Mouse (Mus musculus): ENCODE results near the gene Dph5. TPM values are rescaled to one million over a fixed set of nuclear protein-coding genes. Genes with fewer than 3 reads are reported as not detected.

Dph5 gene
- polyA plus RNA-seq, 1 experiment: 14.1 TPM

DNA sequence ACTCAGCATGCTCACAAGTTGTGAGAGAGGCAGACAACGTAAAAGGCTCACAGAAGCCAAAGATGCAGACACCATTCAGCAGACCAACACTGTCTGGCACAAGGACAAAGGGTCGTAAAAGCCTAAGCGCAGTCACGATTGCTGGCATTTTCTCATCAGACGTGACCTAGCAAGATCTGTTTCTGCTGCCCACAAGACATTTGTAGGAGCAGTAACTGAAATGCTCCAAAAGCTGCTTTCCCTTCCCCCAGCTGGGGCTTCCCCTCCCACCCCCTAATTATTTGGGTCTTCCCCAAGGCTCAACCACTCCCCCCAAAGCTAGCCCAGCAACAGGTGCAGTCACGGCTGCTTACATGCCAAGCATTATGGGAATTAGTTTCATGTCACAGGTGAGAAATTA, 12.1 kb upstream of the Dph5 start:
- Histone ChIP-seq H3ac (ENCODE audit: control insufficient read depth, insufficient read length, low read depth) (no peak overlapping the region), H3K27me3 (ENCODE audit: control insufficient read depth, insufficient read depth, insufficient read length) (no peaks in the 10 kb centered on the region), H3K79me3 (ENCODE audit: low read depth) (no peaks in the 10 kb centered on the region), H3K79me2 (ENCODE audit: control insufficient read depth, insufficient read depth) (no peaks in the 10 kb centered on the region), H3K4me3 (ENCODE audit: insufficient read depth, poor library complexity, severe bottlenecking) (no peak overlapping the region), H3K36me3 (ENCODE audit: control insufficient read depth, insufficient read depth) (no peaks in the 10 kb centered on the region)
- TF ChIP-seq USF1 (IDR thresholded peaks at IDR 0.05; ENCODE audit: low read depth): no peak
- no peak for TF ChIP-seq MYOD1 (IDR thresholded peaks at IDR 0.05; ENCODE audit: control insufficient read depth, insufficient read length, low read depth)
- TF ChIP-seq CTCF (IDR thresholded peaks at IDR 0.05; ENCODE audit: control insufficient read depth, insufficient read depth, insufficient read length): no peak
- TF ChIP-seq CEBPB (IDR thresholded peaks at IDR 0.05; ENCODE audit: low read depth): no peak
- no peak for TF ChIP-seq MAX (IDR thresholded peaks at IDR 0.05)
- TF ChIP-seq FOSL1 (IDR thresholded peaks at IDR 0.05; ENCODE audit: insufficient read depth, low read length, poor library complexity, severe bottlenecking): no peak
- TF ChIP-seq MYOG (IDR thresholded peaks at IDR 0.05; ENCODE audit: control insufficient read depth, extremely low read depth, insufficient read length): no peak

DNA sequence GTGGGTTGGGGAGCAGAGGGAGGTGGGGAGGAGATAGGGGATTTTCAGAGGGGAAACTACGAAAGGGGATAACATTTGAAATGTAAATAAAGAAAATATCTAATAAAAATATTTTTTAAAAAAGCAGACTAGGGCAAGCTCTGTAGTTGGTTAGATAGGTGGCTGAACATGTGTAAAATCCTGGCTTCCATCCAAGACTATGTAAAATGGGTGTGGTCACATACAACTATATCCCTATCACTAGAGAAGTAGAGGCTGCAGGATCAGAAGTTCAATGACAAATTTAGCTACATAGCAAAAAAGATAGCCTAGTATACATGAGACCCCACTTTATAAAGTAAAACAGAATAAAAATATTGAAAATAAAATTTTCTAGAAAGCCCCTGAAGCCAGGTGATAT, 10.5 kb upstream of the Dph5 start:
- no peaks in the 10 kb centered on the region for H3K79me3 ChIP-seq (ENCODE audit: low read depth)
- no peaks in the 10 kb centered on the region for H3K79me2 ChIP-seq (ENCODE audit: control insufficient read depth, insufficient read depth)
- no peak overlapping the region for H3K4me3 ChIP-seq (ENCODE audit: insufficient read depth, poor library complexity, severe bottlenecking)
- no peaks in the 10 kb centered on the region for H3K36me3 ChIP-seq (ENCODE audit: control insufficient read depth, insufficient read depth)
- no peaks in the 10 kb centered on the region for H3K27me3 ChIP-seq (ENCODE audit: control insufficient read depth, insufficient read depth, insufficient read length)
- H3ac ChIP-seq (ENCODE audit: control insufficient read depth, insufficient read length, low read depth): no peak overlapping the region
- no peak for TF ChIP-seq MYOG (IDR thresholded peaks at IDR 0.05; ENCODE audit: control insufficient read depth, extremely low read depth, insufficient read length)
- TF ChIP-seq FOSL1 (IDR thresholded peaks at IDR 0.05; ENCODE audit: insufficient read depth, low read length, poor library complexity, severe bottlenecking): no peak
- TF ChIP-seq USF1 (IDR thresholded peaks at IDR 0.05; ENCODE audit: low read depth): no peak
- no peak for TF ChIP-seq CEBPB (IDR thresholded peaks at IDR 0.05; ENCODE audit: low read depth)
- TF ChIP-seq CTCF (IDR thresholded peaks at IDR 0.05; ENCODE audit: control insufficient read depth, insufficient read depth, insufficient read length): no peak
- TF ChIP-seq MAX (IDR thresholded peaks at IDR 0.05): no peak
- no peak for TF ChIP-seq MYOD1 (IDR thresholded peaks at IDR 0.05; ENCODE audit: control insufficient read depth, insufficient read length, low read depth)

DNA sequence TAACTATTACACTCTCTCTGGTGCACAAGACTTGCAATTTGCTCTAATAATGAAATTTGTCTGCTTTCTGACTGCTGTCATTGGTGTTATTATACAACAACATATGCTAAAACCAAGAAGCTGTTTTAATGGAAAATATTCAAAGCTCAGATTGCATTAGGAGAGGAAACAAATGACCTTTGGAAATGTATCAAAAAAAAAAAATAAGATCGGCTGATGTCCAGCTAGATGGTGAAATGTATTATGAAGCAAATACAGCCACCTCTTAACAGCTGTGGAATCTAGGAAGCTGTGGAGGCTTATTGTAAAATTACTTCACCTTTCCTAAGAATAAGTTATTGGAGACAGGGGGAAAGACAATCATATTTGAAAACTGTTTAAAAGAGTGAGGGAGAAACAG, 3.6 kb upstream of the Dph5 start:
- Histone ChIP-seq H3ac (ENCODE audit: control insufficient read depth, insufficient read length, low read depth) (no peak overlapping the region), H3K27me3 (ENCODE audit: control insufficient read depth, insufficient read depth, insufficient read length) (no peaks in the 10 kb centered on the region), H3K79me3 (ENCODE audit: low read depth) (peaks cover 9% of the 10 kb centered on the region), H3K36me3 (ENCODE audit: control insufficient read depth, insufficient read depth) (no peaks in the 10 kb centered on the region), H3K79me2 (ENCODE audit: control insufficient read depth, insufficient read depth) (peaks cover 10% of the 10 kb centered on the region), H3K4me3 (ENCODE audit: insufficient read depth, poor library complexity, severe bottlenecking) (no peak overlapping the region)
- TF ChIP-seq CEBPB (IDR thresholded peaks at IDR 0.05; ENCODE audit: low read depth) (no peak), CTCF (IDR thresholded peaks at IDR 0.05; ENCODE audit: control insufficient read depth, insufficient read depth, insufficient read length) (no peak), MYOG (IDR thresholded peaks at IDR 0.05; ENCODE audit: control insufficient read depth, extremely low read depth, insufficient read length) (no peak), MYOD1 (IDR thresholded peaks at IDR 0.05; ENCODE audit: control insufficient read depth, insufficient read length, low read depth) (no peak), MAX (IDR thresholded peaks at IDR 0.05) (no peak), FOSL1 (IDR thresholded peaks at IDR 0.05; ENCODE audit: insufficient read depth, low read length, poor library complexity, severe bottlenecking) (no peak), USF1 (IDR thresholded peaks at IDR 0.05; ENCODE audit: low read depth) (no peak)

GRCm38 (mm10) chr3:115888310-115889106, 871 bp downstream of the Dph5 start:
- Histone ChIP-seq H3K27me3 (ENCODE audit: control insufficient read depth, insufficient read depth, insufficient read length) (no peaks in the 10 kb centered on the region), H3K4me3 (ENCODE audit: insufficient read depth, poor library complexity, severe bottlenecking) (peak overlapping the region; percentile 68), H3K79me3 (ENCODE audit: low read depth) (peaks cover 21% of the 10 kb centered on the region), H3K36me3 (ENCODE audit: control insufficient read depth, insufficient read depth) (peaks cover 28% of the 10 kb centered on the region), H3K79me2 (ENCODE audit: control insufficient read depth, insufficient read depth) (peaks cover 38% of the 10 kb centered on the region), H3ac (ENCODE audit: control insufficient read depth, insufficient read length, low read depth) (peak overlapping the region; percentile 73)
- TF ChIP-seq CEBPB (IDR thresholded peaks at IDR 0.05; ENCODE audit: low read depth) (no peak), USF1 (IDR thresholded peaks at IDR 0.05; ENCODE audit: low read depth) (no peak), FOSL1 (IDR thresholded peaks at IDR 0.05; ENCODE audit: insufficient read depth, low read length, poor library complexity, severe bottlenecking) (no peak), MYOD1 (IDR thresholded peaks at IDR 0.05; ENCODE audit: control insufficient read depth, insufficient read length, low read depth) (no peak), MAX (IDR thresholded peaks at IDR 0.05) (no peak), CTCF (IDR thresholded peaks at IDR 0.05; ENCODE audit: control insufficient read depth, insufficient read depth, insufficient read length) (no peak), MYOG (IDR thresholded peaks at IDR 0.05; ENCODE audit: control insufficient read depth, extremely low read depth, insufficient read length) (no peak)

- Histone ChIP-seq H3K4me3 (ENCODE audit: insufficient read depth, poor library complexity, severe bottlenecking) (no peak overlapping the region), H3ac (ENCODE audit: control insufficient read depth, insufficient read length, low read depth) (no peak overlapping the region), H3K79me2 (ENCODE audit: control insufficient read depth, insufficient read depth) (peaks cover 38% of the 10 kb centered on the region), H3K27me3 (ENCODE audit: control insufficient read depth, insufficient read depth, insufficient read length) (no peaks in the 10 kb centered on the region), H3K79me3 (ENCODE audit: low read depth) (peaks cover 21% of the 10 kb centered on the region), H3K36me3 (ENCODE audit: control insufficient read depth, insufficient read depth) (peaks cover 56% of the 10 kb centered on the region)
- TF ChIP-seq MYOD1 (IDR thresholded peaks at IDR 0.05; ENCODE audit: control insufficient read depth, insufficient read length, low read depth): no peak
- TF ChIP-seq MAX (IDR thresholded peaks at IDR 0.05): no peak
- TF ChIP-seq CTCF (IDR thresholded peaks at IDR 0.05; ENCODE audit: control insufficient read depth, insufficient read depth, insufficient read length): no peak
- no peak for TF ChIP-seq FOSL1 (IDR thresholded peaks at IDR 0.05; ENCODE audit: insufficient read depth, low read length, poor library complexity, severe bottlenecking)
- no peak for TF ChIP-seq MYOG (IDR thresholded peaks at IDR 0.05; ENCODE audit: control insufficient read depth, extremely low read depth, insufficient read length)
- TF ChIP-seq USF1 (IDR thresholded peaks at IDR 0.05; ENCODE audit: low read depth): no peak
- TF ChIP-seq CEBPB (IDR thresholded peaks at IDR 0.05; ENCODE audit: low read depth): no peak
Observed at GRCm38 (mm10) chr3:115892341-115892740, 4.7 kb downstream of the Dph5 start.

Measured in C2C12 (cell line).